Mouse (Mus musculus): ENCODE data around the gene Cd37. TPM values are rescaled to one million over a fixed set of nuclear protein-coding genes. Genes with fewer than 3 reads are reported as not detected.
A peak's percentile ranks its signal among the peaks of the same experiment; 100 is the strongest.

The Cd37 gene
- total RNA-seq, 2 experiments from 2014 or later, result 2.9 to 3.2 TPM

GRCm38 (mm10) chr7:45235656-45236180 is 3.2 kb downstream of the Cd37 start:
- intact Hi-C loops (cut with DNase I), result no loop called here
- no peak for DNase-seq (ENCODE audit: low spot score)

- peak; percentile 24 for DNase-seq (ENCODE audit: low spot score)
- intact Hi-C loops (cut with DNase I), result no loop called here
Observed at GRCm38 (mm10) chr7:45234922-45235571, 3.9 kb downstream of the Cd37 start.

- intact Hi-C loops (cut with DNase I), result no loop called here
- no peak for DNase-seq (ENCODE audit: low spot score)
Observed at GRCm38 (mm10) chr7:45234333-45234841, 4.5 kb downstream of the Cd37 start.

- no peak for DNase-seq (ENCODE audit: low spot score)
Observed at GRCm38 (mm10) chr7:45233580-45234332, 5.2 kb downstream of the Cd37 start.

GRCm38 (mm10) chr7:45232716-45233465 is 6.0 kb downstream of the Cd37 start:
- no peak for DNase-seq (ENCODE audit: low spot score)
- intact Hi-C loops (cut with DNase I), result no loop called here

More at GRCm38 (mm10) chr7:45233580-45234332, 5.2 kb downstream of the Cd37 start:
- intact Hi-C loops (cut with DNase I), result no loop called here

GRCm38 (mm10) chr7:45231941-45232340 is 7.0 kb downstream of the Cd37 start:
- DNase-seq (ENCODE audit: low spot score), result no peak

GRCm38 (mm10) chr7:45231192-45231591 is 7.7 kb downstream of the Cd37 start:
- DNase-seq (ENCODE audit: low spot score), result no peak
- intact Hi-C loops (cut with DNase I), result no loop called here

More at GRCm38 (mm10) chr7:45231941-45232340, 7.0 kb downstream of the Cd37 start:
- intact Hi-C loops (cut with DNase I), result no loop called here

GRCm38 (mm10) chr7:45229459-45230203 is 9.3 kb downstream of the Cd37 start:
- intact Hi-C loops (cut with DNase I), result no loop called here
- DNase-seq (ENCODE audit: low spot score), result no peak

GRCm38 (mm10) chr7:45229046-45229445 is 9.9 kb downstream of the Cd37 start:
- intact Hi-C loops (cut with DNase I), result no loop called here
- DNase-seq (ENCODE audit: low spot score), result no peak

GRCm38 (mm10) chr7:45228548-45228947 is 10.4 kb downstream of the Cd37 start:
- no peak for DNase-seq (ENCODE audit: low spot score)
- intact Hi-C loops (cut with DNase I), result no loop called here

GRCm38 (mm10) chr7:45226421-45226820 is 12.5 kb downstream of the Cd37 start:
- intact Hi-C loops (cut with DNase I), result no loop called here
- DNase-seq (ENCODE audit: low spot score), result no peak

- intact Hi-C loops (cut with DNase I), result no loop called here
- DNase-seq (ENCODE audit: low spot score), result no peak
Observed at GRCm38 (mm10) chr7:45224826-45225225, 14.1 kb downstream of the Cd37 start.

- no peak for DNase-seq (ENCODE audit: low spot score)
- intact Hi-C loops (cut with DNase I), result no loop called here
Observed at GRCm38 (mm10) chr7:45221680-45222079, 17.2 kb downstream of the Cd37 start.

- intact Hi-C loops (cut with DNase I), result no loop called here
- no peak for DNase-seq (ENCODE audit: low spot score)
Observed at GRCm38 (mm10) chr7:45216442-45217183, 22.3 kb downstream of the Cd37 start.

- intact Hi-C loops (cut with DNase I), result no loop called here
- DNase-seq (ENCODE audit: low spot score), result peak; percentile 39
Observed at GRCm38 (mm10) chr7:45215673-45216441, 23.1 kb downstream of the Cd37 start, which contains the start of gene Tead2. TSS of gene Tead2 (plus strand) at chr7:45215753.

GRCm38 (mm10) chr7:45213708-45214107 is 25.2 kb downstream of the Cd37 start:
- intact Hi-C loops (cut with DNase I), result no loop called here
- DNase-seq (ENCODE audit: low spot score), result no peak

GRCm38 (mm10) chr7:45212356-45212755 is 26.6 kb downstream of the Cd37 start:
- no peak for DNase-seq (ENCODE audit: low spot score)
- intact Hi-C loops (cut with DNase I), result no loop called here

GRCm38 (mm10) chr7:45211851-45212251 is 27.1 kb downstream of the Cd37 start, which contains the start of gene Dkkl1:
TSS of gene Dkkl1 (minus strand) at chr7:45212147.
- DNase-seq (ENCODE audit: low spot score), result no peak
- intact Hi-C loops (cut with DNase I), result no loop called here

Measured in heart, postnatal 25 days (tissue).